Mouse (Mus musculus) heart, postnatal 0 days (tissue): Measurements from ENCODE around the gene Pcnx2. TPM values are rescaled to one million over a fixed set of nuclear protein-coding genes. Genes with fewer than 3 reads are reported as not detected.

Experiments used
- ATAC-seq: fragments of 200-750 bp; cut with Nextera tagmentation; 2 replicates; pipeline ENCODE4 v1.8.0; 2017; ENCODE audit warnings: low read depth, moderate number of reproducible peaks, moderate library complexity; ENCODE audit not compliant: insufficient read depth
- DNase-seq: peaks from one replicate; pipeline ENCODE4 v3.0.0-alpha.2; 2016; ENCODE audit warnings: low spot score
- H3K27ac ChIP-seq: fragments of 300-500 bp; sonication (generic); 2 replicates; pipeline ENCODE4 v1.5.1; 2014; ENCODE audit warnings: low read depth, mild to moderate bottlenecking
- H3K27me3 ChIP-seq: fragments of 300-500 bp; sonication (generic); 2 replicates; pipeline ENCODE4 v1.6.1; 2014; ENCODE audit warnings: low read length, mixed read lengths; ENCODE audit not compliant: control insufficient read depth, insufficient read depth
- H3K36me3 ChIP-seq: fragments of 300-500 bp; sonication (generic); replicated peaks from 2 replicates; pipeline ENCODE4 v1.6.1; 2014; ENCODE audit warnings: low read length, mixed read lengths; ENCODE audit not compliant: control insufficient read depth, insufficient read depth
- H3K4me1 ChIP-seq: fragments of 300-500 bp; sonication (generic); 2 replicates; pipeline ENCODE4 v1.6.1; 2014; ENCODE audit warnings: antibody characterized with exemption; ENCODE audit not compliant: control insufficient read depth, insufficient read depth
- H3K4me2 ChIP-seq: fragments of 300-500 bp; sonication (generic); 2 replicates; pipeline ENCODE4 v1.6.1; 2014; ENCODE audit warnings: low read depth, mild to moderate bottlenecking, low read length, moderate library complexity
- H3K4me3 ChIP-seq: fragments of 300-500 bp; sonication (generic); 2 replicates; pipeline ENCODE4 v1.5.1; 2014; ENCODE audit warnings: low read depth, low read length
- H3K9ac ChIP-seq: fragments of 300-500 bp; sonication (generic); replicated peaks from 2 replicates; pipeline ENCODE4 v1.6.1; 2014; ENCODE audit warnings: low read depth, low read length, mixed read lengths
- H3K9me3 ChIP-seq: fragments of 300-500 bp; sonication (generic); replicated peaks from 2 replicates; pipeline ENCODE4 v1.6.1; 2016; ENCODE audit warnings: low read length; ENCODE audit not compliant: control insufficient read depth
- CTCF ChIP-seq: IDR thresholded peaks from 2 replicates; pipeline ENCODE4 v1.5.1; 2016; ENCODE audit warnings: antibody characterized with exemption, control low read depth, low read depth
- EP300 ChIP-seq: IDR thresholded peaks from 2 replicates; pipeline ENCODE4 v1.6.1; 2016; ENCODE audit warnings: antibody characterized with exemption, low read depth
- WGBS: fragments of 180-500 bp; shearing (Covaris S2); extraction: QIAGEN DNeasy Blood & Tissue Kit; methylation state at CpG from one replicate; pipeline ENCODE4 v1.1.7; 2014; 5-methylcytosine and 5-hydroxymethylcytosine counted together
- polyA plus RNA-seq: library from polyadenylated mRNA; unstranded; fragments of >200 nt; fragmentation: Nextera tagmentation; extraction: Ambion mirVana; gene quantifications from 2 replicates; pipeline ENCODE4 v1.2.1, GENCODE M21; 2015
- total RNA-seq: library from RNA; depleted of rRNA; stranded (reverse); fragments of >200 nt; gene quantifications from 2 replicates; pipeline ENCODE4 v1.2.3, GENCODE M21; 2014; ENCODE audit warnings: low replicate concordance; rRNA removed

Gene Pcnx2
- total and polyA plus RNA-seq, 2 experiments from 2014 or later, result 0.04 to 0.16 TPM

DNA sequence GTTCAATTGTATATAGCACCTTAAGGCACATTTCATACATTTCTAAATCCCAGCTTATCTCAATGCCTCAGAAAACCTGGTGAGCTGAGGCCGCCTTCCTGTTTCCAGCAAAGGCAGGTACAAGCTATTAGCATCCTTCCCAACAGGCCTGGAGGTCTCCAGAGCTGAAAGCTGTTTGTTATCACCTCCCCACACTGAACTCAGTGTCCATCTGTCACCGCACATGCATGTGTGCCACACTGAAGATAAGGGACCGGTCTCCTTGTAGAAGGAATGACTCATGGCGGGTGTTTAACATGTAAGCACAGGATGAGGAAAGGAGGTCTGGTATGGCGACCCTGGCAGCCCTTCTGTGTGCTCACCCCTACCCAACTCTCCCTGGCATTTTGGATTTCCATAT lies 186.6 kb downstream of the Pcnx2 start:
- 57% methylated on average over 5 of the region's 5 CpGs for WGBS
- H3K9ac ChIP-seq, result no peak overlapping the region
- no peaks in the 10 kb centered on the region for H3K9me3 ChIP-seq
- TF ChIP-seq CTCF, result no peak
- TF ChIP-seq EP300, result no peak
- H3K4me3 ChIP-seq, result no peak overlapping the region
- no peak overlapping the region for H3K4me2 ChIP-seq
- no peaks in the 10 kb centered on the region for H3K36me3 ChIP-seq
- no peak for ATAC-seq
- H3K27ac ChIP-seq, result no peak overlapping the region
- no peaks in the 10 kb centered on the region for H3K4me1 ChIP-seq
- H3K27me3 ChIP-seq, result no peaks in the 10 kb centered on the region
- DNase-seq, result no peak

DNA sequence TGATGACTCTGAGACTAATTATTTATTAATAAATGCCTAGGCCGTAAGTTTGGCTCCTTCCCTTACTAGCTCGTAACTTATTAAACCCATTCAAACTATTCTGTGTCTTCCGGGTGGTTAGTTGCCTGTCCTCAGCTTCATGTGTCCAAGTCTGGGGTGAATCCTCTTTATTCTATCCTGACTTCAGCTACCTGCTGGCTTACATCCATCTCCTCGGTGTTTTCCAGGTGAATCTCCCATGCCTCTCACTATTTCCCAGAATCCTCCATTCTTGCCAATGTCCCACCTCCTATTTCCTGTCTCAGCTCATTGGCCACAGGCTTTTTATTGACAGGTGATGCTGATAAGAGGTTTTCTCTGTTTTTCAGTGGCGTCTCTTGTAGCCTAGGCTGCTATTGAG lies 188.9 kb downstream of the Pcnx2 start:
- Histone ChIP-seq H3K4me1 (no peaks in the 10 kb centered on the region), H3K4me2 (no peak overlapping the region), H3K27ac (no peak overlapping the region), H3K9ac (no peak overlapping the region), H3K27me3 (no peaks in the 10 kb centered on the region), H3K9me3 (no peaks in the 10 kb centered on the region), H3K36me3 (no peaks in the 10 kb centered on the region), H3K4me3 (no peak overlapping the region)
- DNase-seq (no peak), ATAC-seq (no peak)
- TF ChIP-seq EP300, result no peak
- no peak for TF ChIP-seq CTCF
- 81% methylated on average over 5 of the region's 5 CpGs for WGBS

GRCm38 (mm10) chr8:125705816-125706215 lies 192.3 kb downstream of the Pcnx2 start:
- no peak for TF ChIP-seq EP300
- TF ChIP-seq CTCF, result no peak
- Histone ChIP-seq H3K4me3 (no peak overlapping the region), H3K4me2 (no peak overlapping the region), H3K9ac (no peak overlapping the region), H3K27ac (no peak overlapping the region), H3K36me3 (no peaks in the 10 kb centered on the region), H3K9me3 (no peaks in the 10 kb centered on the region), H3K4me1 (no peaks in the 10 kb centered on the region), H3K27me3 (no peaks in the 10 kb centered on the region)
- ATAC-seq (no peak), DNase-seq (no peak)
- WGBS, result 70% methylated on average over 7 of the region's 7 CpGs

GRCm38 (mm10) chr8:125704434-125704833 lies 193.7 kb downstream of the Pcnx2 start:
- Histone ChIP-seq H3K36me3 (no peaks in the 10 kb centered on the region), H3K4me2 (no peak overlapping the region), H3K27me3 (no peaks in the 10 kb centered on the region), H3K4me3 (no peak overlapping the region), H3K9me3 (no peaks in the 10 kb centered on the region), H3K9ac (no peak overlapping the region), H3K27ac (no peak overlapping the region), H3K4me1 (no peaks in the 10 kb centered on the region)
- 88% methylated on average over 6 of the region's 6 CpGs for WGBS
- no peak for ATAC-seq
- no peak for DNase-seq
- TF ChIP-seq EP300, result no peak
- no peak for TF ChIP-seq CTCF

GRCm38 (mm10) chr8:125702868-125703473 lies 195.1 kb downstream of the Pcnx2 start:
- Histone ChIP-seq H3K4me1 (no peaks in the 10 kb centered on the region), H3K4me3 (no peak overlapping the region), H3K9ac (no peak overlapping the region), H3K4me2 (no peak overlapping the region), H3K27me3 (no peaks in the 10 kb centered on the region), H3K9me3 (peaks cover 8% of the 10 kb centered on the region), H3K36me3 (no peaks in the 10 kb centered on the region), H3K27ac (no peak overlapping the region)
- TF ChIP-seq EP300 (no peak), CTCF (no peak)
- ATAC-seq (no peak), DNase-seq (no peak)
- 76% methylated on average over 15 of the region's 15 CpGs for WGBS

Other genes starting within 250 kb of the Pcnx2 start
- 5.5 and 12.6 TPM in 2 replicates for gene Map10, start 228.5 kb downstream of the Pcnx2 start, total RNA-seq
- 4.1 and 4.5 TPM in 2 replicates for gene Map10, start 228.5 kb downstream of the Pcnx2 start, polyA plus RNA-seq
- gene Ntpcr, start 168.4 kb downstream of the Pcnx2 start, total RNA-seq, result 30.6 and 35.1 TPM in 2 replicates
- 34.7 and 39.3 TPM in 2 replicates for gene Ntpcr, start 168.4 kb downstream of the Pcnx2 start, polyA plus RNA-seq
- 0.34 and 1.2 TPM in 2 replicates for gene Map3k21, start 12.1 kb upstream of the Pcnx2 start, total RNA-seq
- 0.07 and 0.14 TPM in 2 replicates for gene Map3k21, start 12.1 kb upstream of the Pcnx2 start, polyA plus RNA-seq
- gene Kcnk1, start 96.9 kb upstream of the Pcnx2 start, total RNA-seq, result 0.12 and 10.5 TPM in 2 replicates
- gene Kcnk1, start 96.9 kb upstream of the Pcnx2 start, polyA plus RNA-seq, result 0.55 and 0.78 TPM in 2 replicates